Mouse (Mus musculus): ENCODE results near the gene Tia1.

Gene Tia1

DNA sequence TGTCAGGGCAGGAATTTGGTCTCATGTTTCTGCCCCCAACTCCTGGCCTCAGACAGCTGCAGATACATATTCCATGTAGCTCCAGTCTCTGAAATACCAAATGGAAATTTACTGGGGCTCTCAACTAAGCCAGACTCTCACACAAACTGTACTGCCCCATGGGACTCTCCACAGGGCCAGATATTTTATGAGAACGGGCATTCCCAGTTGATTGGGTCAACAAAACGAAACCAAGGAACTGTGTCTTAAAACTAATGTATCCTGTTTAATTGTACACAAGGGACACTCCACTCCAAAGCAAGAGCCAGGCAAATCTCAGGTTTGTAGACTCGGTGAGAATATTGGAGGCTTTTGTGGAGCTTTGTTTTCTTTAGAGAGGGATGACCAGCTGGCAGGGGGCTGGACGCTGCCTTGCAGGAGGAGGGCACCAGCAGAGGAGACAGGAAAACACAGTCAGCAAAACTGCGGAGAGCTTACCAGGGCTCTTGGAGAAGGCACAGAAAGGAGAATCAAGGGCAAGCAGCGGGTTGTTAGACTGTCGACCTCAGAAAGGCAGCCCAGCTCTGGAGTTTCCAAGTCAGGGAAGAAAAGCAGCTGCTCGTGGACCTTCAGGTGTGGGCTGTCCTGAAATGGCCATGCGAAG is 76.3 kb downstream of the Tia1 start:
- DNase-seq (ENCODE audit: low read depth): no peak

DNA sequence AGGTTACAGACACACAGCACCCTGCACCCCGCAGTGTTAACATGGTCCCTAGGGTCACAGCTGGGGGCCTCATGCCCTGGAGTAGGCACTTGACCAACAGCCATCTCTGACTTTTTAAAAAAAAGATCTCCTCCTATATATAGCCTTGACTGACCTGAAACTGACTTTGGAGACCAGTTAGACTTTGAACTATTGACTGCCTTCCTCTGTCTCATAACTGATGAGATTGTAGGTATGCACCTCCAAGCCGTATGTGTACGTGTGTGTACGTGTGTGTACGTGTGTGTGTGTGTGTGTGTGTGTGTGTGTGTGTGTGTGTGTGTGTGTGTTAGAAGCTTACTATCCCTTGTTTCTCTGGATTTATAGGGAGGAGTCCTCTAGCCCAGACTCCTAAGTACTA is 77.9 kb downstream of the Tia1 start:
- no peak for DNase-seq (ENCODE audit: low read depth)

All from induced T-regulatory cell, adult 2 months (primary cell).